Mouse (Mus musculus) adrenal gland, adult 18-20 months (tissue): Measurements from ENCODE around the gene Endov. TPM values are rescaled to one million over a fixed set of nuclear protein-coding genes. Genes with fewer than 3 reads are reported as not detected.

ENCODE experiments used
- DNase-seq, 2 experiments: peaks; one replicate each; pipeline ENCODE4 v3.0.0; 2021 to 2022; ENCODE audit warnings: low spot score in 2 of 2
- long read RNA-seq, 2 experiments: library from polyadenylated mRNA; stranded (forward); transcript quantifications; one replicate each; pipeline ENCODE4 v2.0.0; 2021
- total RNA-seq, 2 experiments: library from RNA; stranded (reverse); gene quantifications; 1 replicate in 1 of 2; 2 replicates in 1 of 2; pipeline ENCODE4 v1.2.3; 2021

The Endov gene
- total RNA-seq = 10 to 100 TPM; 14.4 to 15.6 TPM
- long read RNA-seq, experiment 1, full-length matches to known transcripts = 4 of 4 reads
- long read RNA-seq, experiment 1, partial matches to known transcripts = 0 of 4 reads
- long read RNA-seq, experiment 1, other reads (novel, unspliced or antisense) = 0 of 4 reads
- long read RNA-seq, experiment 2, full-length matches to known transcripts = 4 of 11 reads
- long read RNA-seq, experiment 2, partial matches to known transcripts = 2 of 11 reads
- long read RNA-seq, experiment 2, other reads (novel, unspliced or antisense) = 5 of 11 reads

GRCm38 (mm10) chr11:119490861-119491689 lies at the start of gene Endov:
TSS of gene Endov (plus strand) at chr11:119491347.
- peak; percentile 100 for DNase-seq

DNA sequence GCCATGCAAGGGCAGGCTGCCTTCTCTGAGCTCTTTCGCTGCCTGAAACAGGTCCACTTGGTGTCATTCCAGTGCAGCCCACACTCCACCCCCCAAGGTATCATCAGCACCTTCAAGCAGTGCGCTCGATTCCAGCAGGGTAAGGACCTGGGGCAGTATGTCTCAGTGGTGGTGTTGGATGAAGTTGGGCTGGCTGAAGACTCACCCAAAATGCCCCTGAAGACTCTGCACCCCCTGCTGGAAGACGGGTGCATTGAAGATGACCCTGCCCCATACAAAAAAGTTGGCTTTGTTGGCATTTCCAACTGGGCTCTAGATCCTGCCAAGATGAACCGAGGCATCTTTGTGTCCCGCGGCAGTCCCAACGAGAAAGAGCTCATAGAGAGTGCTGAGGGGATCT lies 48.9 kb upstream of the Endov start:
- no peak for DNase-seq

DNA sequence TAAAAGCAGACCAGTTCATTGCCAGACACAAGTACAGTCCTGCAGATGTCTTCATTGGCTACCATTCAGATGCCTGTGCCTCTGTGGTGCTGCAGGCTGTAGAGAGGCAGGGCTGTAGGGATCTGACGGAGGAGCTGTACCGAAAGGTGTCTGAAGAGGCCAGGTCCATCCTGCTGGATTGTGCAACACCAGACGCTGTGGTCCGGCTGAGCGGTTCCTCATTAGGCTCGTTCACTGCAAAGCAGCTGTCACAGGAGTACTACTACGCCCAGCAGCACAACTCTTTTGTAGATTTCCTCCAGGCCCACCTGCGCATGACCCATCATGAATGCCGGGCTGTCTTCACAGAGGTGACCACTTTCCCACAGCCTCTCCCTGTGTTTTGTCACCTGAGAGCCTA lies 47.7 kb upstream of the Endov start:
- DNase-seq = no peak

GRCm38 (mm10) chr11:119456097-119456496 lies 35.0 kb upstream of the Endov start:
- DNase-seq = no peak

DNA sequence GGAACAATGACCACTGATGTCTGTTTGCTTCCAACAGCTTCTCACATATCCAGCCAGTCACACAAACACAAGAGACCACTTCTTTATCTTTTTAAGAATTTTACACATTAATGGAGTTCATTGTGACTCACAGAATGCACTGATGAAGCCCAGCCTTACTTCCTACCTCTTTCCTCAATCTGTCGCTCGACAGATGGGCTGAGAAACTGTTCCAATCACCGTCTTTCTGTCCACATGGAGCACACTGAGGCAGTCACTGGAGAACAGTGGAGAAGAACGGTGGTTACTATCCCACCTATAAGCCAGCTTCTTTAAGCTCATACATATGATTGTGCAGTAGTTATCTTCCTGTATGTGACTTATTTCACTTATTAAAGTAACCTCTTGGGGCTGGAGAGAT lies 13.3 kb upstream of the Endov start:
- DNase-seq = no peak

DNA sequence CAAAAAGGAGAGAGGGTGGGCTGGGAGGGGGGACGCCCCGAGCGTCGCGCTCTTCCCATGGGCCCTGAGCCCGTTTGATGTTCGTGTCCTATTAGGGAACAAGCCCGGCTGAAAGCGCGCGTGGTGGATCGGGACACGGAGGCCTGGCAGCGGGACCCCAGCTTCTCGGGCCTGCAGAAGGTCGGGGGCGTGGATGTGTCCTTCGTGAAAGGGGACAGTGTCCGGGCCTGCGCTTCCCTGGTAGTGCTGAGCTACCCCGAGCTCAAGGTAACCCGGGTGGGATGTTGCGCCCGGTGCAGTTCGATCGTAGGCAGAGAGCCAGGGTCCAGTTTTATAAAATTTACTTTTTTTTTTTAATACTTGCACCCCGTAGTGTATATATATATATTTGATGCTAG lies 542 bp downstream of the Endov start:
- no peak for DNase-seq

- no peak for DNase-seq
These were observed 1.7 kb downstream of the Endov start for GRCm38 (mm10) chr11:119492830-119493229.

GRCm38 (mm10) chr11:119493516-119493915 lies 2.4 kb downstream of the Endov start:
- no peak for DNase-seq

- DNase-seq = no peak
These were observed 5.0 kb downstream of the Endov start for GRCm38 (mm10) chr11:119496147-119496546.

- no peak for DNase-seq
These were observed 6.3 kb downstream of the Endov start for GRCm38 (mm10) chr11:119497451-119497850.

DNA sequence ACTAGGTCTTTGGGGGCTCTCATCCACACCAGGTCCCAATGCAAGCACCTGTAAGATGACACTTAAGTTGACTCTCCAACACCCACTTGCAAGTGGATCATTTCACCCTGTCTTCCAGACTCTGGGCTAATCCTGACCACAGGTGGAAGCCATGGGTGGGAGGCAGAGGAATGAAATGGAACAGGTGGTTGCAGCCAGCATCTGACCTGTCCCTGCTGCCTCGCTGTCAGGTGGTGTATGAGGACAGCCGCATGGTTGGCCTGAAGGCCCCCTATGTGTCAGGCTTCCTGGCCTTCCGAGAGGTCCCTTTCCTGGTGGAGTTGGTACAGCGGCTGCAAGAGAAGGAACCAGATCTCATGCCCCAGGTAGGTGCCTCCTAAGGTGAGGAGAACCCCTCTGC lies 8.2 kb downstream of the Endov start:
- no peak for DNase-seq

DNA sequence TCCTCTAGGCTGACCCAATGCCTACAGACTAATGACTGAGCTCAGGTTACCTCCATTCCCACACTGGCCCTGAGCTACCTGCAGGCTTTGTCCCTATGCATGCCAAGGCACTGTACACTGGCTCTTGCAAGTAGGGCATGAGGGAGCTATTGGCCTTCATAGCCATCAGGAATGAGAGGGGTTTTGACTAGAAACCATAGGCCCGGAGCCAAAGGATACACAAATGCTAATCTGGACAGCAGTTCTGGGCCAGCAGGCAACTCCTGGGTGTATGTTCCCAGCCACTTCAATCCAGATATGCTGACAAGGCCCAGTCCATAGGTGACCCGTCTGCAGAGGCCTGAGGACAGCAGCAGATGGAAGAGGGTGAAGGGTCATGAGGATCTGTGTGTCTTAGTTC lies 8.9 kb downstream of the Endov start:
- no peak for DNase-seq

DNA sequence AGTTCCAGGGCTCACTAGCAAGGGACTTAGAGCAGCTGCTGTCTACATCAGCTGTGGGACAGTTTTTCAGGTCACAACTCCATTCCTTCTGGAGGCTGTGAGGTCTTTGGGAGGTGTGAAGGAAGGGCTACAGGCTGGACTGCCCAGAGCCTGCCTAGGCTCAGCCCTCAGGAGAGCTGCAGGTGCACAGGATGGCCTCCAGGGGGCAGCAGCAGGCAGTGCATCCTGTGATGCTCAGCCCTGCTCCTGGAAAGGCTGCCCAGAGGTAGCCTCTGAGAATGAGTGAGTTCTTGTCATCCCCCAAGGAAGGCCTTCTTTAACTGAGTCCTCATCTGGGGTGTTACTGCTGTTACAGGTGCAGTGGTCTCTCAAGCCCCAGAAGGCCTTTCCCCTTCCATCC lies 12.5 kb downstream of the Endov start:
- DNase-seq = peak; percentile 68 to 76

DNA sequence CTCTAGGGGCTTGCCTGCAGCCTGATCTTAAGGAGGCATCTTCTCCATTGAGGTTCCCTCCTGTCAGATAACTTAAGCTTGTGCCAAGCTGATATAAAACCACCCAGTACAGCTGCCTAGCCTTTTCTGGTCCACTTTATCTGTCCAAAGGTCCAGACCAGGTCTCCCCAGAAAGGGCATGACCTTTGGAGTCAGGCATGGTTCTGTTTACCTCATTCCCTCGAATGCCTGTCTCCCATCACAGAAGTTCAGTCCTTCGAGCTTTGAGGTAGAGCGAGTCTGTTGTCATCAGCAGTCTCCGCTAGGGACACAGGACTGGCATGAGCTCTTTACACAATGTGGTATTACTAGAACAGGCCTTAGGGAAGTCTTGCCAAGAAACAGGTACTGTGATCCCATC lies 15.2 kb downstream of the Endov start:
- DNase-seq = no peak

GRCm38 (mm10) chr11:119507772-119508171 lies 16.6 kb downstream of the Endov start:
- no peak for DNase-seq

GRCm38 (mm10) chr11:119509165-119509776 lies 18.1 kb downstream of the Endov start:
- DNase-seq = no peak

DNA sequence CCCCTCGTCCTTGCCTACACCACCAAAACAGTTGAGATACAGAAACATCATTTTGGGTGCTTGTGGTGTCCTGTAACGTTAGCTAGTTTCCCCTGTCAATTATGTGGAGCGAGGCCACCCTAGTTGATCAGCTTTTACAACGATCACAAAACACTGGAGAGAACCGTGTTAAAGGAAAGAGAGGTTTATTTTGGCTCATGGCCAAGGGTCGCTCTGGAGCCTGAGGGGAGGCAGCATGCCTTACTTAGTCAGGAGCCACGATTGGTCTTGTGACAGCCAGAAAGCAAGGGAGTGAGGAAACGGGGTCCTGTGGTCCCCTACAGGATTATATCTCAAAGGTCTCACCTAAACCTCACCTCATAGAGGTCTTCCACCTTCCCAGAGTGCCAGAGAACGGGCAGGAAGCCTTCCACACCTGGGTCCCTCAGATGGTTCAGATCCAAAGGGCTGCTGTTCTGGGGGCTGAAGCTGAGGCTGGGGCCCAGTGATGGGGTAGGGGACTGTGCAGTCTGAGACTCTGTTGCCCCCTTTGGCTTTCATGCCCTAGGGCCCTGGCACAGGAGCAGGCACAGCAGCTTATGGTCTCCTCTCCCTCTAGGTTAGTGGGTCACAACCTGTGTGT lies 22.0 kb downstream of the Endov start:
- DNase-seq = no peak

GRCm38 (mm10) chr11:119514108-119514860 lies 23.1 kb downstream of the Endov start:
- no peak for DNase-seq

- no peak for DNase-seq
These were observed 24.0 kb downstream of the Endov start for GRCm38 (mm10) chr11:119514967-119515636.
